Mouse (Mus musculus) small intestine, adult 2 months (tissue): ENCODE data around the gene Kmt2d. TPM values are rescaled to one million over a fixed set of nuclear protein-coding genes. Genes with fewer than 3 reads are reported as not detected.

ENCODE experiments used
- H3K27ac ChIP-seq: fragments of 200-500 bp; 2 replicates; pipeline ENCODE4 v1.5.1; 2012; ENCODE audit warnings: low read depth, low read length, control low read depth, inconsistent platforms; ENCODE audit not compliant: insufficient read depth
- H3K27me3 ChIP-seq: fragments of 200-500 bp; 2 replicates; pipeline ENCODE4 v1.6.1; 2012; ENCODE audit warnings: mild to moderate bottlenecking, moderate library complexity, low read length, inconsistent platforms; ENCODE audit not compliant: control insufficient read depth, insufficient read depth
- H3K36me3 ChIP-seq: fragments of 200-500 bp; 2 replicates; pipeline ENCODE4 v1.6.1; 2012; ENCODE audit warnings: mild to moderate bottlenecking, low read length, control low read depth, inconsistent platforms; ENCODE audit not compliant: control insufficient read depth, insufficient read depth
- H3K4me1 ChIP-seq: fragments of 200-500 bp; 2 replicates; pipeline ENCODE4 v1.6.1; 2012; ENCODE audit warnings: low read length, inconsistent platforms, mixed read lengths; ENCODE audit not compliant: control insufficient read depth, insufficient read depth, insufficient read length
- H3K4me3 ChIP-seq: fragments of 200-500 bp; 2 replicates; pipeline ENCODE4 v1.5.1; 2012; ENCODE audit warnings: low read depth, mild to moderate bottlenecking, control low read depth, inconsistent platforms, low read length, moderate library complexity
- CTCF ChIP-seq: fragments of 200-500 bp; IDR thresholded peaks from 2 replicates; pipeline ENCODE4 v1.5.1; 2012; ENCODE audit warnings: low read depth, mild to moderate bottlenecking, control low read depth, inconsistent platforms, low read length, moderate library complexity, mixed read lengths; ENCODE audit not compliant: insufficient replicate concordance, insufficient read length; ENCODE audit errors: extremely low read depth
- POLR2A ChIP-seq: fragments of 200-500 bp; IDR thresholded peaks from 2 replicates; pipeline ENCODE4 v1.6.1; 2012; ENCODE audit warnings: low read depth, mild to moderate bottlenecking, control low read depth, inconsistent platforms, low read length, moderate library complexity
- WGBS: fragments of 180-500 bp; shearing (Covaris S2); methylation state at CpG from one replicate; pipeline ENCODE4 v1.1.7; 2018; 5-methylcytosine and 5-hydroxymethylcytosine counted together
- polyA plus RNA-seq: library from polyadenylated mRNA; depleted of rRNA; stranded (reverse); fragments of >200 nt; gene quantifications from 2 replicates; pipeline ENCODE4 v1.2.3, GENCODE M21; 2012

Gene Kmt2d
- polyA plus RNA-seq, 1 experiment = 36.2 TPM

DNA sequence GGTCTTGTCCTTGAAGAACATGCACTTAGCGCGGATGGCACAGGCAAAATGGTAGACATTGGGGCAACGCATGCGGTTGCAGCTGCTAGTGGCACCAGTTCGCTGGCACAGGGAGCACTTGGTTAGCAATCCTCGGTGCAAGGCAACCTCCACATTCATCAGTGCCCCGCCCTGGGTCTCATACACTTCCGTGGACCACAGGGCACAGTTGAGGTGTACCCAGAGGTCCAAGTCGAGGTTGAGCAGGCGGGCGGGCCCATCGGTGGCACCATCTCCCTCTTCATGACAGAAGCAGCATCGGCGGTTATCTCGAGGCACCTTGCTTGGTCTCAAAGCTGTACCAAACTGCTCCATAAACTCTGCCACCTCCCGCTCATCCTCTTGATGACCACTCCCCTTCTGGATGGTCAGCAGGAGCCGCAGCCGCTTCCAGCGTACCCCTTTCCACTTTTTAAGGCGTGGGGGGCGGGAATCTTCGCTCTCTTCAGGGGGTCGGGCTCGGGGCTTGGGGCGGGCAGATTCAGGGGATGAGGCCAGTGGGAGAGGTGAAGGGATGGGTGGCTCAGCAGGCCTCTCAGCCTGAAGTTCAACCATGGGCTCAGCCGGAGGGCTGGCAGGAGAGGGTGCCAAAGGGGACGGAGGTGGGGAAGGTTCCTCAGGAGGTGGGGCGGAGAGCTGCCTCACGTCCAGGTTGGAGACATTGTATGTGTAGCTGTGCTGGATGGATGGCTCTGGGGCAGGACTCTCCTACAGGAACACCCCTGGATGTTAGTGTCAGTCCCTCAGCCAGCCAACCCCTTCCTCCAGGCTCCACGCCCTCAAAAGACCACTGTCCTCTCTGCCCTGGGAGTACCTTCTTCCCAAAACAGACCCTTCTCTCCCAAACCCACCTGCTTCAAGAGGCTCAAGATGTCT lies 31.1 kb downstream of the Kmt2d start:
- peaks cover 97% of the 10 kb centered on the region for H3K36me3 ChIP-seq
- TF ChIP-seq CTCF (no peak), POLR2A (no peak)
- H3K27ac ChIP-seq = no peak overlapping the region
- WGBS = 91% methylated on average over 30 of the region's 30 CpGs
- H3K27me3 ChIP-seq = no peaks in the 10 kb centered on the region
- no peak overlapping the region for H3K4me3 ChIP-seq
- H3K4me1 ChIP-seq = no peaks in the 10 kb centered on the region

GRCm38 (mm10) chr15:98839161-98839560 lies 31.8 kb downstream of the Kmt2d start:
- TF ChIP-seq POLR2A = no peak
- TF ChIP-seq CTCF = no peak
- Histone ChIP-seq H3K27me3 (no peaks in the 10 kb centered on the region), H3K36me3 (peaks cover 97% of the 10 kb centered on the region), H3K27ac (no peak overlapping the region), H3K4me3 (no peak overlapping the region), H3K4me1 (no peaks in the 10 kb centered on the region)
- 95% methylated on average over 14 of the region's 14 CpGs for WGBS

DNA sequence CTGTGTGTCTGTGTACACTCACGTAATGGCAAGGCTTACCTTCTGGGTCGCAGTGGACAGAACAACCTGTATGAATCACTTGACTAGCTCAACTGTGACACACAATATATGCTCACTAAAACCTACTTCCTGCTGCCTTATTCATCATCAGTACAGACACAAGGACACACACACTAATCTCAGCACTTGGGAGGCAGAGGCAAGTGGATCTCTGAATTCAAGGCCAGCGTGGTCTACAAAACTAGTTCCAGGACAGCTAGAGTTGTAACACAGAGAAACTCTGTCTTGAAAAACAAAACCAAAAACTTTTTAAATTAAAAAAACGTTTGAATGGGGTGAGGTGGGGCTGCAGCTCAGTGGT lies 33.3 kb downstream of the Kmt2d start:
- TF ChIP-seq POLR2A = no peak
- TF ChIP-seq CTCF = no peak
- Histone ChIP-seq H3K27me3 (no peaks in the 10 kb centered on the region), H3K4me3 (no peak overlapping the region), H3K36me3 (peaks cover 93% of the 10 kb centered on the region), H3K4me1 (no peaks in the 10 kb centered on the region), H3K27ac (no peak overlapping the region)
- 74% methylated on average over 4 of the region's 4 CpGs for WGBS

GRCm38 (mm10) chr15:98837006-98837742 lies 33.8 kb downstream of the Kmt2d start:
- Histone ChIP-seq H3K4me3 (no peak overlapping the region), H3K36me3 (peaks cover 87% of the 10 kb centered on the region), H3K27ac (no peak overlapping the region), H3K27me3 (no peaks in the 10 kb centered on the region), H3K4me1 (no peaks in the 10 kb centered on the region)
- no peak for TF ChIP-seq POLR2A
- no peak for TF ChIP-seq CTCF
- 93% methylated on average over 21 of the region's 21 CpGs for WGBS

DNA sequence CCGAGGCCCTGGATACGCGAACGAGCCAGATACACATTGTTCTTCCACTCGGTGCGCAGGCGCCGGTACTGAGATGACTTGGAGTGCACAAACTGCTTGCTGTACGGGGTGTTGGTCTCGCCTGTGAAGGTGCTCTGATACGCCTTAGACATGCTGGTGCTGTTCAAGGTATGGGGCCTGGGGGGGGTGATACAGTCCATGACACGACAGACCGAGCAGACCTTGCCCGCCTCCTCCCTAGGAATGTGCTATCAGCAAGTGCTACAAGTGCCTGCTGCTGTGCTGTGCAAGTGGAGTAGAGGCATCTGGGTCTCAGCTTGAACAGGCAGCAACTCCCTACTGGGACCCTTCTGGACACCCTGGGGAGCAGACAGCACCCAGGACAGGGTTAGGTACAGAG lies 35.7 kb downstream of the Kmt2d start:
- no peak overlapping the region for H3K27ac ChIP-seq
- no peak overlapping the region for H3K4me3 ChIP-seq
- TF ChIP-seq CTCF = no peak
- no peak for TF ChIP-seq POLR2A
- H3K27me3 ChIP-seq = no peaks in the 10 kb centered on the region
- WGBS = 94% methylated on average over 14 of the region's 14 CpGs
- H3K4me1 ChIP-seq = no peaks in the 10 kb centered on the region
- peaks cover 70% of the 10 kb centered on the region for H3K36me3 ChIP-seq

- no peaks in the 10 kb centered on the region for H3K27me3 ChIP-seq
- peaks cover 7% of the 10 kb centered on the region for H3K4me1 ChIP-seq
- H3K27ac ChIP-seq = no peak overlapping the region
- H3K4me3 ChIP-seq = no peak overlapping the region
- 86% methylated on average over 13 of the region's 13 CpGs for WGBS
- TF ChIP-seq CTCF = no peak
- TF ChIP-seq POLR2A = no peak
- H3K36me3 ChIP-seq = peaks cover 58% of the 10 kb centered on the region
These were observed 36.9 kb downstream of the Kmt2d start for GRCm38 (mm10) chr15:98834059-98834458.

GRCm38 (mm10) chr15:98833281-98833680 lies 37.7 kb downstream of the Kmt2d start:
- WGBS = 87% methylated on average over 11 of the region's 11 CpGs
- no peak overlapping the region for H3K4me3 ChIP-seq
- H3K27ac ChIP-seq = no peak overlapping the region
- peaks cover 9% of the 10 kb centered on the region for H3K4me1 ChIP-seq
- H3K27me3 ChIP-seq = no peaks in the 10 kb centered on the region
- no peak for TF ChIP-seq CTCF
- no peak for TF ChIP-seq POLR2A
- H3K36me3 ChIP-seq = peaks cover 51% of the 10 kb centered on the region
